Mouse (Mus musculus): Measurements from ENCODE around the gene Nyx.

Gene Nyx

GRCm38 (mm10) chrX:13492922-13493321, 27.0 kb downstream of the Nyx start:
- DNase-seq (ENCODE audit: low spot score in 2 of 2) = no peak

GRCm38 (mm10) chrX:13494892-13495703, 29.2 kb downstream of the Nyx start:
- no peak for DNase-seq (ENCODE audit: low spot score in 2 of 2)

- DNase-seq (ENCODE audit: low spot score in 2 of 2) = no peak
Measured at GRCm38 (mm10) chrX:13500284-13500683, 34.4 kb downstream of the Nyx start.

GRCm38 (mm10) chrX:13502862-13503375, 37.0 kb downstream of the Nyx start:
- peak; percentile 39 to 49 for DNase-seq (ENCODE audit: low spot score in 2 of 2)

GRCm38 (mm10) chrX:13504389-13504788, 38.5 kb downstream of the Nyx start:
- no peak for DNase-seq (ENCODE audit: low spot score in 2 of 2)

GRCm38 (mm10) chrX:13506376-13506775, 40.5 kb downstream of the Nyx start:
- DNase-seq (ENCODE audit: low spot score in 2 of 2) = no peak

GRCm38 (mm10) chrX:13513127-13513526, 47.2 kb downstream of the Nyx start:
- DNase-seq (ENCODE audit: low spot score in 2 of 2) = no peak

- DNase-seq (ENCODE audit: low spot score in 2 of 2) = no peak
Measured at GRCm38 (mm10) chrX:13513864-13514263, 48.0 kb downstream of the Nyx start.

- DNase-seq (ENCODE audit: low spot score in 2 of 2) = no peak
Measured at GRCm38 (mm10) chrX:13516451-13516850, 50.5 kb downstream of the Nyx start.

- no peak for DNase-seq (ENCODE audit: low spot score in 2 of 2)
Measured at GRCm38 (mm10) chrX:13518019-13518418, 52.1 kb downstream of the Nyx start.

- DNase-seq (ENCODE audit: low spot score in 2 of 2) = no peak
Measured at GRCm38 (mm10) chrX:13518781-13519407, 53.0 kb downstream of the Nyx start.

GRCm38 (mm10) chrX:13519408-13519783, 53.5 kb downstream of the Nyx start:
- no peak for DNase-seq (ENCODE audit: low spot score in 2 of 2)

GRCm38 (mm10) chrX:13520566-13520965, 54.7 kb downstream of the Nyx start:
- no peak for DNase-seq (ENCODE audit: low spot score in 2 of 2)

- no peak for DNase-seq (ENCODE audit: low spot score in 2 of 2)
Measured at GRCm38 (mm10) chrX:13521288-13521687, 55.4 kb downstream of the Nyx start.
